19 mouse cellular contexts compared by ENCODE assay signal in genomic region chr10:122033271-122033670, GRCm38 (mm10).
"Had no signal": no experiment of that assay in that cellular context is flagged by ENCODE, and none has a peak within 500 bp of the region (broad histone marks: within the 10 kb centered on the region; RNA-seq: fewer than 3 reads in every experiment).

No protein-coding gene starts in this region.

- H3K36me3 ChIP-seq: liver, embryonic 13.5 days; liver, embryonic 15.5 days; midbrain, embryonic 15.5 days had no signal

- H3K9me3 ChIP-seq: liver, embryonic 13.5 days; liver, embryonic 15.5 days; lung, embryonic 15.5 days; midbrain, embryonic 13.5 days; midbrain, embryonic 15.5 days had no signal

- H3K9ac ChIP-seq: liver, embryonic 13.5 days; liver, embryonic 15.5 days; liver, postnatal 0 days; lung, embryonic 15.5 days; midbrain, embryonic 13.5 days; midbrain, embryonic 15.5 days; neural tube, embryonic 12.5 days had no signal

- H3K4me2 ChIP-seq: liver, embryonic 11.5 days; liver, embryonic 13.5 days; liver, embryonic 15.5 days; lung, embryonic 15.5 days; midbrain, embryonic 11.5 days; midbrain, embryonic 13.5 days; midbrain, embryonic 15.5 days; neural tube, embryonic 12.5 days had no signal

- H3K27me3 ChIP-seq: liver, embryonic 13.5 days; liver, embryonic 15.5 days; lung, embryonic 15.5 days; megakaryocyte, embryonic 14.5 days; midbrain, embryonic 13.5 days; midbrain, embryonic 15.5 days; neural tube, embryonic 12.5 days had no signal

- H3K4me1 ChIP-seq: liver, embryonic 13.5 days; megakaryocyte, embryonic 14.5 days; midbrain, embryonic 13.5 days; midbrain, embryonic 15.5 days; neural tube, embryonic 12.5 days had no signal

- ATAC-seq: liver, postnatal 0 days; midbrain, embryonic 13.5 days; midbrain, embryonic 15.5 days had no signal

- H3K27ac ChIP-seq: liver, embryonic 13.5 days; liver, embryonic 15.5 days; lung, embryonic 15.5 days; macrophage; midbrain, embryonic 13.5 days; midbrain, embryonic 15.5 days; neural tube, embryonic 12.5 days had no signal

- DNase-seq: liver, embryonic 13.5 days; liver, postnatal 0 days; lung, adult 2 months; lung, postnatal 14 days; lung, postnatal 36 days; right cerebral cortex, postnatal 14 days; spleen, adult 18-20 months; thymus, adult 2 months; thymus, postnatal 25 days; thymus, postnatal 4 days had no signal

- H3K4me3 ChIP-seq: liver, embryonic 13.5 days; liver, embryonic 15.5 days; lung, embryonic 15.5 days; megakaryocyte, embryonic 14.5 days; midbrain, embryonic 13.5 days; midbrain, embryonic 15.5 days; neural tube, embryonic 12.5 days had no signal
